Comparison of ENCODE assay signal across 9 mouse cellular contexts in the genomic region with DNA sequence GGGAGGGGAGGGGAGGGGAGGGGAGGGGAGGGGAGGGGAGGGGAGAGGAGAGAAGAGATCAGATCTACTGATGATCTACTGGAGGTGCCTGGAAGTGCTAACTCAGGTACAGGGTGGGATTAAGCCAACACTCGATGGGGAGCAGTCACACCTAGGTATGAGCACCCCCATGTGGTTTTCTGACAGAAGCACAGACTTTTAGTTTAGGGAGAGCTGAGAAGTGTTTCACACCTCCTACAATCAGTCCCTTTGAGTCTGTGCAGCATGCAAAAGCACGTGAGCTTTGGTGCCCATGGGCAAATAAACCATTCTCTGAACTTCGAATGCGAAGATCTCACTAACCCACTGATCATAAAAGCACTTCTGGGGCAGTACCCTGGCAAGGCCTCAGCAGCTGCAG. TPM values are rescaled to one million over a fixed set of nuclear protein-coding genes. Genes with fewer than 3 reads are reported as not detected.
DNase-seq lines count a peak whose midpoint lies in the region; TF ChIP-seq lines count a peak whose summit lies in the region.
"Had no signal": no experiment of that assay in that cellular context is flagged by ENCODE, and none has a peak within 500 bp of the region (broad histone marks: within the 10 kb centered on the region; RNA-seq: fewer than 3 reads in every experiment).

No protein-coding gene starts in this region.

- peak; percentile 29 for DNase-seq in adrenal gland, postnatal 14 days
- no peak for DNase-seq in adrenal gland, adult 18-20 months (ENCODE audit: low spot score in 2 of 2)
- DNase-seq in left cerebral cortex, adult 2 months (ENCODE audit: extremely low spot score in 1 of 2, low spot score in 2 of 2), result no peak
- no peak for DNase-seq in left cerebral cortex, adult 18-20 months (ENCODE audit: low spot score in 2 of 2)
- peak; percentile 58 for DNase-seq in kidney, adult 9 months
- DNase-seq in adrenal gland, adult 2 months, result no peak
- no peak for DNase-seq in cerebellum, postnatal 4 days (ENCODE audit: low spot score in 2 of 2)

- no peak overlapping the region for H3K4me3 ChIP-seq in left cerebral cortex, adult 2 months
- no peak overlapping the region for H3K4me3 ChIP-seq in E14TG2a.4 (replicated peaks; ENCODE audit: low read length)
- H3K4me3 ChIP-seq: limb, embryonic 13.5 days had no signal

- no peaks in the 10 kb centered on the region for H3K36me3 ChIP-seq in E14TG2a.4 (ENCODE audit: insufficient read depth, low read length)

- peaks cover 29% of the 10 kb centered on the region for H3K27me3 ChIP-seq in E14TG2a.4 (ENCODE audit: insufficient read depth, low read length)
- H3K27me3 ChIP-seq: limb, embryonic 13.5 days had no signal

- H3K9me3 ChIP-seq in E14TG2a.4 (ENCODE audit: low read length), result no peaks in the 10 kb centered on the region
- H3K9me3 ChIP-seq: limb, embryonic 13.5 days had no signal

- intact Hi-C loops in left cerebral cortex, adult 2 months (cut with DNase I), result no loop called here

- TF ChIP-seq CTCF in left cerebral cortex, adult 2 months (IDR thresholded peaks at IDR 0.05), result peak; percentile 49
- TF ChIP-seq CTCF in E14TG2a.4 (conservative IDR thresholded peaks at IDR 0.05; ENCODE audit: low read length), result peak; percentile 17

- peaks cover 53% of the 10 kb centered on the region for H3K4me1 ChIP-seq in E14TG2a.4 (replicated peaks; ENCODE audit: low read depth, low read length)

- no peak overlapping the region for H3K27ac ChIP-seq in left cerebral cortex, adult 2 months
- H3K27ac ChIP-seq: limb, embryonic 13.5 days had no signal

RNA-seq across cellular contexts. Expression of gene Zfp768, which starts 3.1 kb away (rescaled TPM):
- 31.2 and 33.3 TPM in 2 replicates for total RNA-seq in adrenal gland, postnatal 14 days (2021)
- 10 to 100 TPM; 26.8 to 34.5 TPM for total RNA-seq in adrenal gland, adult 18-20 months (2021)
- 10 to 100 TPM; 13.4 to 14.3 TPM for total RNA-seq in left cerebral cortex, adult 2 months (2021)
- 10 to 100 TPM; 13.7 to 14.5 TPM for total RNA-seq in left cerebral cortex, adult 18-20 months (2021)
- 10 to 100 TPM; 30.5 to 32.3 TPM for total RNA-seq in adrenal gland, adult 2 months (2021)
- polyA plus RNA-seq in adrenal gland, adult 2 months (2012; rRNA removed), result 52.5 and 54.2 TPM in 2 replicates

RNA-seq across cellular contexts. Expression of gene Zfp747, which starts 33.5 kb away (rescaled TPM):
- 8.7 and 10.0 TPM in 2 replicates for total RNA-seq in adrenal gland, postnatal 14 days (2021)
- 10 to 100 TPM; 10.4 to 13.0 TPM for total RNA-seq in adrenal gland, adult 18-20 months (2021)
- total RNA-seq in left cerebral cortex, adult 2 months (2021), result 1 to 10 TPM; 6.5 to 8.1 TPM
- 1 to 10 TPM; 6.6 to 7.4 TPM for total RNA-seq in left cerebral cortex, adult 18-20 months (2021)
- total RNA-seq in adrenal gland, adult 2 months (2021), result 10 to 100 TPM in 1 of 2 experiments, 1 to 10 TPM in 1; 8.0 to 11.2 TPM
- 4.4 and 6.7 TPM in 2 replicates for polyA plus RNA-seq in adrenal gland, adult 2 months (2012; rRNA removed)

RNA-seq across cellular contexts. Expression of gene 9130019O22Rik, which starts 44.6 kb away (rescaled TPM):
- 3.3 and 5.3 TPM in 2 replicates for total RNA-seq in adrenal gland, postnatal 14 days (2021)
- 1 to 10 TPM; 4.1 to 5.0 TPM for total RNA-seq in adrenal gland, adult 18-20 months (2021)
- 1 to 10 TPM; 3.8 to 5.0 TPM for total RNA-seq in left cerebral cortex, adult 2 months (2021)
- total RNA-seq in left cerebral cortex, adult 18-20 months (2021), result 1 to 10 TPM; 3.9 to 4.8 TPM
- 1 to 10 TPM; 4.4 to 6.3 TPM for total RNA-seq in adrenal gland, adult 2 months (2021)
- polyA plus RNA-seq in adrenal gland, adult 2 months (2012; rRNA removed), result 2.5 and 3.3 TPM in 2 replicates

RNA-seq across cellular contexts. Expression of gene Itgal, which starts 46.3 kb away (rescaled TPM):
- 2.2 and 8.8 TPM in 2 replicates for total RNA-seq in adrenal gland, postnatal 14 days (2021)
- 1 to 10 TPM; 1.7 to 4.0 TPM for total RNA-seq in adrenal gland, adult 18-20 months (2021)
- under 1 TPM; 0.37 to 0.59 TPM for total RNA-seq in left cerebral cortex, adult 2 months (2021)
- total RNA-seq in left cerebral cortex, adult 18-20 months (2021), result under 1 TPM; 0.42 to 0.86 TPM
- total RNA-seq in adrenal gland, adult 2 months (2021), result 1 to 10 TPM; 1.7 to 2.4 TPM
- polyA plus RNA-seq in adrenal gland, adult 2 months (2012; rRNA removed), result 1.6 and 1.7 TPM in 2 replicates

RNA-seq across cellular contexts. Expression of gene E430018J23Rik, which starts 51.1 kb away (rescaled TPM):
- total RNA-seq in adrenal gland, postnatal 14 days (2021), result 8.5 and 9.4 TPM in 2 replicates
- 1 to 10 TPM; 8.2 to 8.4 TPM for total RNA-seq in adrenal gland, adult 18-20 months (2021)
- total RNA-seq in left cerebral cortex, adult 2 months (2021), result 1 to 10 TPM; 7.6 to 9.3 TPM
- total RNA-seq in left cerebral cortex, adult 18-20 months (2021), result 1 to 10 TPM; 7.4 to 7.6 TPM
- total RNA-seq in adrenal gland, adult 2 months (2021), result 10 to 100 TPM in 1 of 2 experiments, 1 to 10 TPM in 1; 7.1 to 10.3 TPM
- polyA plus RNA-seq in adrenal gland, adult 2 months (2012; rRNA removed), result 8.9 and 10.0 TPM in 2 replicates

Comparison
In these comparisons a context has a peak if more than half of its experiments do, and no peak if none do; other contexts are left out.
1. DNase-seq: peak in adrenal gland, postnatal 14 days (single experiment) and kidney, adult 9 months (single experiment); none in adrenal gland, adult 18-20 months (0 of 2), left cerebral cortex, adult 2 months (0 of 2), left cerebral cortex, adult 18-20 months (0 of 2), adrenal gland, adult 2 months (single experiment) and cerebellum, postnatal 4 days (0 of 2).